Mouse (Mus musculus) left cerebral cortex, adult 2 months (tissue): Measurements from ENCODE around the gene Prpf8. TPM values are rescaled to one million over a fixed set of nuclear protein-coding genes. Genes with fewer than 3 reads are reported as not detected.
A peak's percentile ranks its signal among the peaks of the same experiment; 100 is the strongest.
"Not testable (repeated sequence)": the region's sequence is repeated elsewhere in the genome, so short reads cannot be mapped to it uniquely, and the experiment has no call there.

Source experiments
- DNase-seq, 2 experiments: peaks; one replicate each; pipeline ENCODE4 v3.0.0; 2021 to 2022; ENCODE audit warnings: low spot score in 2 of 2, mixed read lengths in 1 of 2; ENCODE audit errors: extremely low spot score in 1 of 2
- H3K27ac ChIP-seq: fragments of 200-600 bp; 2 replicates; pipeline ENCODE4 v1.8.1; 2022
- H3K4me3 ChIP-seq: fragments of 200-600 bp; 2 replicates; pipeline ENCODE4 v1.8.1; 2022
- CTCF ChIP-seq: fragments of 200-600 bp; IDR thresholded peaks from 2 replicates; pipeline ENCODE4 v1.8.1; 2022; ENCODE audit warnings: antibody characterized with exemption, mild to moderate bottlenecking, moderate library complexity
- intact Hi-C: fragments of 180-260 bp; cut with DNase I; formaldehyde crosslinking; loops from one replicate; pipeline ENCODE4 v1.15.1; 2025
- total RNA-seq, 2 experiments: library from RNA; stranded (reverse); gene quantifications; 2 replicates each; pipeline ENCODE4 v1.2.3; 2021

Prpf8 gene
- total RNA-seq, 2 experiments from 2014 or later, result 133 to 138 TPM

DNA sequence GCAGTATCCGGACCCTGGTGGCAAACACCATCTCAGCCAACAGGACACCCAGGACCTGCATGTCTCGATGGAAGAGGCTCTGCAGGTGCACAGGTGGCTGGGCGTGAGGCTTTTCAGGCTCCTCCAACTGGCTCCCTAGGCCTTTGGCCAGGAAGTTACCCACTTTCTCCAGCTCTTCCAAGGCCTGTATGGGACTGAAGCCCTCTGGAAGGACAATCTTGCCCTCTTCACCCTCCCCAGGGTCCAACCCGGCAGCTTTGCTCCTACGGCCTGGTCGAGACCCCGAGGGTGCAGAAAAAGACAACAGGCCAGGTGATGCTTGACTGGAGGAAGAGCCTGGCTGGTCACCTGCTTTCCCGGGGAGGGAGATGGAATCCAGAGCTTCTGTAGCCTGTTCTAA, 34.5 kb upstream of the Prpf8 start:
- H3K4me3 ChIP-seq, result no peak overlapping the region
- TF ChIP-seq CTCF, result no peak
- H3K27ac ChIP-seq, result no peak overlapping the region
- intact Hi-C loops, result no loop called here
- DNase-seq, result no peak

DNA sequence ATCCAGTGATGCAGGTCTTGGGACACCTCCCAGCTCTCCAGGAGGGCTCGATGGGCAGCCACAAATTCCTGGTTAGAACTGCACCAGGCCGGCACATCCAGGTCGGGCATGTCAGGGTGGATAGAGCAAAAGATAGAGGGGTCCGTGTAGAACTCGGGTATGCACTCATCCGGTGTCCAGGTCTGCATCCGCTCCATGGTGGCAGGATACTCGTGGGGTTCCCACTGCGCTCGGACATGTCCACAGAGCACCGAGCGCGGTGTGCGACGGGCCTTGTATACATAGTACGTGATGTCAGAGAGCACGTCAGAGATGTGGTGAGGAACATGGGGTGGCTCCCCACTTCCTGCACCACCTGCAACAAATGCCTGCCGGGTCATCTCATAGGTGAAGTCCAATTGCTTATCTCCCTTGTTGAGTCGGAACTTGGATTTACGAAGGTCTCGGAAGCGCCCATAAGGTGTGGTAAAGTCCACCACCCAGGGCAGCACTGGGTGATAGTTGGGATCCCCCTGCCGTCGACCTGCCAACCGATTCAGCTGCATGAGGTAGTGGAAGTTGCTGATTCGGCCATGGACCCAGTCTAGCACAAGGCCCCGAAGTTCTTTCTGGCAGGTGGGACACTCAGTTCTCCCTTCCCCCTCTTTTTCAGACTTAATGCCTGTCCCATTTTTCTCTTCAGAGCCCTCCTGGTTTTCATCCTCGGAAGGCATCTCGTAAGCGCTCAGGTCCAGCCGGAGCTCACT, 33.6 kb upstream of the Prpf8 start:
- no peak overlapping the region; the same call in 1 of the 2 replicates for H3K4me3 ChIP-seq
- H3K27ac ChIP-seq, result no peak overlapping the region
- intact Hi-C loops, result no loop called here
- DNase-seq, result no peak
- TF ChIP-seq CTCF, result no peak

DNA sequence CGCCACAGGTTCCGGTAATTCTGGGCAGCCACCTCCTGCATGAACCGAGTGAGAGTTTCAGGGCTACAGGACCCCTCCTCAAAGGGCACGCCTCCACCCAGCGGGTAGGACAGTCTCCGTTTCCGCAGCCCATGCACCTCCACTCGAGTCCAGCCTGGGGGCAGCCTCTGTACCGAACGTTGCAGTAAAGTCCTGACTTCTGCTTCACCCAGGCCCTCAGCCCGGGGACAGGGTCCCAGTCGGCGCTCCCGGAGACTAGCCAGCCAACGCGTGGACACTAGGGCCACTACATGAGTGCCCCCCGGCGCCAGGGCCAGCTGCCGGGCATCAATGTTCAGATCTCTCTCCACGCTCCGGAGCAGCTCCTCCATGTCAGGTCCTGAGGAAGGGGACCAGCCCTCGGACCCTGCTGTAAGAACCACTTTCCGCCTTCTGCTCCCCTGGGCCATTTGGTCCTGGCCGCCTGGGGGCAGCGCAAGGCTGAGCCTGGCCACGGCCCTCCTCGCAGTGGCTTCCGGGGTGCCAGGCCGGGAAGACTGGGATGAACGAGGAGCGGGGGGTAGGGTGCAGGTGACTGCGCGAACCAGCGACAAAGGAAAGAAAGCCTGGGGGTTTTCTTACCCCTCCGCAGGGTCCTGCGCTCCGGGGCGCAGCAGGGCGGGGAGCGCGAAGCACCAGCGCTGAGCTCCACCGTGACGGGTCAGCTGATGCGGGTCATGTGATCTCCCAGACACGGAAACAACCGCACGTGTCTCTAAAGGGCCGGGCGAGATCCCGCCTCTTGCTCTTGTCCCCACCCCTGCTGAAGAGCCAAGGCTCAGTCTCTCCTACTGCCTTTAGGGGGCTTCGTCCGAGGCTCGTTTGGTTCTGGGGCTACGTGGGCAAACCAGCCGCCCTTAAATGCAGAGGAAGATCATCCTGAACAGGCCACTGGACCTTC, 32.4 kb upstream of the Prpf8 start, which contains the start of gene Wdr81:
Gene Wdr81, minus strand, starts transcription at position 727 of the 940 bp plus-strand sequence.
- peak within 1 kb of the TSS; percentile 82 for H3K27ac ChIP-seq
- peak; percentile 82 to 86 for DNase-seq
- peak; percentile 40 for TF ChIP-seq CTCF
- H3K4me3 ChIP-seq, result peak within 1 kb of the TSS; percentile 71
- intact Hi-C loops, result loop anchor here (2.0 kb wide), 1 partner anchor 275 kb away; the partner anchor contains the start of gene Ovca2

DNA sequence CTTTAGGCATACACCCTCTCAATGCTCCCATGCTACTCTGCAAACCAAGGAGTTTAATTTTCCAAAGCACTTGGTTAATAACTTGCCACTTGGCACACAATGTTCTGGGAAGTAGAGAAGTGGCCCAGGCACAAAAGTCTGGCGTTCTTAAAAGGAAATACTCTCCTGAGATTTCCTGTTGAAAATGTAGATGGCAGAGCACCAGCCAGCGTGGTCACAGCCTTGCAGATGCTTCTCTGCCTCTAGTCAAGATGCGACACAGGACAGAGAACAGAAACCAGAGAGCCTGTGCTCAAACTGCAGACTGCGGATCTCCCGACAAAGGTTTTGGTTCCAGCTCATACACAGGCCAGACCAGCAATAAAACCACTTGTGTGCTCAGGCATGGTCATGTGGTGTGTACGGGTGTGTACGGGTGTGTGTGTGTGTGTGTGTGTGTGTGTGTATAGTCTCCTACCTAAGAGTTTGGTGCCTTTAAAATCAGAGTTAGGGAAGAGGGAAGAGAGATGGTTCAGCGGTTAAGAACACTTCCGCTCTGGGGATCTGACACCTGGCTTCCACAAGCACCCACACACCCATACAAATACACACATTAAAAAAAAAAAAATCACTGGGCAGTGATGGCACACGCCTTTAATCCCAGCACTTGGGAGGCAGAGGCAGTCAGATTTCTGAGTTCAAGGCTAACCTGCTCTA, 31.4 kb upstream of the Prpf8 start:
- H3K27ac ChIP-seq, result peak overlapping the region; percentile 82
- intact Hi-C loops, result loop anchor here (2.0 kb wide), 1 partner anchor 276 kb away; the partner anchor contains the start of gene Ovca2
- no peak for DNase-seq
- TF ChIP-seq CTCF, result no peak
- H3K4me3 ChIP-seq, result peak overlapping the region; percentile 71

DNA sequence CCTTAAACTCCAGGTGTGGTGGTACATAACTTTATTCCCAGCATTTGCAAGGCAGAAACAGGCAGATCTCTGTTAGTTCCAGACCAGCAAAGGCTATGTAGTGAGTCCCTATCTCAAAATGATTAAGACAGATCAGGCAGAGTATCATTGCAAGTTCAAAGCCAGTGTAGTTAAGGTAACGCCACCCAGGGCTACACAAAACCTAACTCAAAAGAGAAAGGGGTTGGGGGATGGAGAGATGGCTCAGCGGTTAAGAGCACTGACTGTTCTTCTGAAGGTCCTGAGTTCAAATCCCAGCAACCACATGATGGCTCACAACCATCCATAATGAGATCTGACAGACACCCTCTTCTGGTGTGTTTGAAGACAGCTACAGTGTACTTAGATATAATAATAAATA, 30.6 kb upstream of the Prpf8 start:
- intact Hi-C loops, result loop anchor here (2.0 kb wide), 1 partner anchor 277 kb away; the partner anchor contains the start of gene Ovca2
- not testable (repeated sequence) for H3K4me3 ChIP-seq, DNase-seq, H3K27ac ChIP-seq

DNA sequence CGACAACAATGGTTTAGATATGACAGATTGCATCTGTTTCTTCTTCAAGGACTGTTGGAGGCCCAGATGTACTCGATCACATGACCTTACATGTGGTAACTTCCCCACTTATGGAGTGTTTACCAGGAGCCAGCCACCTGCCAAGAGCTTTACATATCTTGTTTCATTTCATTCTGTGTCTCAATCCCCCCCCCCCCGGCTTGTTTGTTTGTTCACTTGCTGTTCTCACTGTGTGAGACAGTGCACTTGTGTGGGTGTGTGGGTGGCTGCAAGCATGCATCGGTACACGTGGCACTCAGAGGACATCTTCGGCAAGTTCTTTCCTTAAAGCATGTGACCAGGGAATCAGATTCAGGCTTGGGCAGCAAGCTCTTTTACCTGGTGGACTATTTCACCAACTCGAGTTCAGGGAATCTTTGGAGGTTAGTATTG, 30.2 kb upstream of the Prpf8 start:
- intact Hi-C loops, result no loop called here
- no peak for TF ChIP-seq CTCF

DNA sequence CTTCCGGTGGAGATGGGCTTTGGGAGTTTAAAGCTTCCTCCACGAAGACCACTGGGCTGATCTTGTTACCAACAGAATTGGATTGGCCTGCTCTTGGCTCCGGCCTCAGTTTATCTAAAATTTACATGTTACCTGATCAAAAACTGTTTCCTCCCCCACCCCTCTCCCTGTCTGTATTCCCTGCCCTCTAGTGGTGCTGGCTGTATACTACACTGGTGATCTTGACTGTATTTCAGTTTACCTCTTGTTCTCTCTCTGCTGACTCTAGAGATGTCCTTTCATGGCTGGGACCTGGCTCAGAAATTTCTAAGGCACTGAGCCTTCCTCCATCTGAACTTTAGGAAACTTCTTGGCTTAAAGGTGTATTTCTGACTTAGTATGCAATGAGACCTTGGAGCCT, 28.4 kb upstream of the Prpf8 start:
- intact Hi-C loops, result loop anchor here (1.0 kb wide), 1 partner anchor 56 kb away; no protein-coding TSS in a partner anchor
- H3K27ac ChIP-seq, result no peak overlapping the region
- no peak for DNase-seq
- TF ChIP-seq CTCF, result peak; percentile 72
- no peak overlapping the region for H3K4me3 ChIP-seq

More for the DNA sequence above, 30.2 kb upstream of the Prpf8 start:
- DNase-seq, result no peak
- H3K27ac ChIP-seq, result no peak overlapping the region
- H3K4me3 ChIP-seq, result no peak overlapping the region

DNA sequence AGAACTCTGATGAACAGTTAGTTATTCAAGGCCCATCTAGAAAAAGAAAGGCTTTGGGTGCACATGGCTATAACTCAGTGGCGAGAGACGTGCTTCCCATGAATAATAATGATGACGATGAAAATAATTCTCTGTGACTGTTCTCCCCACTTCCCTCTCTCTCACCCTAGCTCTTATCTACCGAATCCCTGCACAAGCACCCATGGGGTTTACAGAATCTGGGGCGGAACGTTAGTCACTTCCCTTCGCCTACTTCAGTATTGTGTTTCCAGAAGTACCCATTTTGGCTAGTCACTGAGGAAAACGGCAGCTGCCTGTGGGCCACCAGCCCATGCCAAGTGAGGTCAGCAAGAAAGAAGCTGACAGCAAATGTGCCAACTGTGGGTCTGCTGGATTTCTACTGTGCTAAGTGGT, 28.0 kb upstream of the Prpf8 start:
- Histone ChIP-seq H3K27ac (peak overlapping the region; percentile 95; the same call in 1 of the 2 replicates), H3K4me3 (no peak overlapping the region)
- TF ChIP-seq CTCF, result no peak
- intact Hi-C loops, result loop anchor here (1.0 kb wide), 1 partner anchor 56 kb away; no protein-coding TSS in a partner anchor
- no peak for DNase-seq

DNA sequence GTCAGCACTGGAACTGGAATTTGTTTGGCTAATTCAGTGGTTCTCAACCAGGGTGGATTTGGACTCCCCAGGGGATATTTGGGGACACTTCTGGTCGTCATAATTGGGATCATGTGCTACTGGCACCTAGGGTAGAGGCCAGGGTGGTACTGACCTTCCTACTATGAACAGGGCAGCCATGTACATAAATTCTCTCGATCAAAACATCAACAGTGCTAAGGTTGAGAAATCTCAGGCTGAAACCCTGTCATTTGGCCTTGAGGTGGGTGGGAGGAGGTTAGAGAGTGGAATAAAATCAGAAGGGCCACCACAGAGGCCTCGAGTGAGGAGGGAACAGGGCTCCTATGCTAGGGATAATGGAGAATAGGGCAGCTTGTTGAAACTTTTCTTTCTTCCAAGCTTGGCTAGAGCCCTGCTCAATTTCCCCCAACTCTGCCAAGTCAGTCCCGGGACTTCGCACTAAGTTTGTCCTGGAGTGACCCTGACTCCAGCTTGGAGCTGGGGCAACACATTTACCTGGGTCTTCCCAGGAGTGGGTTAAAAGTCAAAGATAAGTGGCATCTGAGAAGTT, 27.4 kb upstream of the Prpf8 start:
- TF ChIP-seq CTCF, result no peak
- no peak for DNase-seq
- Histone ChIP-seq H3K4me3 (no peak overlapping the region), H3K27ac (peak overlapping the region; percentile 95)
- intact Hi-C loops, result no loop called here

DNA sequence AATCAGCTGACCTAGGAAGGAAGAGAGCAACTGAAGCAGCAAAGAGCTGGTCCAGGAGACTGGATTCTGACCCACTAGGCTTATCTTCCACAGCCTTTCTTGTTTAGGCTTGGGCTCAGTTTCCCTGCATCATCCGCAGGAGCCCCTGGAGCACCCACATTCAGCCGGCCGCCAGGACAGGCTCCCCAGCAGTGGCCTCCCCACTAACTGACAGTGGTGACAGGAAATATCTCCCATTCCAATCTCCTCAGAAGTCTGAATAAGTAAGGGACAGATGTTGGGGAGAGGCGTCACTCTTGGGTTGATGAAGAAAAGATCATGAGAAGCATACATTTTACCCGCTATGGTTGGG, 26.9 kb upstream of the Prpf8 start:
- no peak for DNase-seq
- Histone ChIP-seq H3K4me3 (no peak overlapping the region; the same call in 1 of the 2 replicates), H3K27ac (peak overlapping the region; percentile 95)
- intact Hi-C loops, result loop anchor here (2.0 to 5.0 kb wide), 2 partner anchors 267 to 287 kb away; partner anchors contain the start of genes Dph1 and Rtn4rl1
- TF ChIP-seq CTCF, result no peak
